Mouse (Mus musculus) small intestine, adult 2 months (tissue): ENCODE results near the gene Slx4ip.

Experiments used
- CTCF ChIP-seq: fragments of 200-500 bp; IDR thresholded peaks from 2 replicates; pipeline ENCODE4 v1.5.1; 2012; ENCODE audit warnings: low read depth, mild to moderate bottlenecking, control low read depth, inconsistent platforms, low read length, moderate library complexity, mixed read lengths; ENCODE audit not compliant: insufficient replicate concordance, insufficient read length; ENCODE audit errors: extremely low read depth
- POLR2A ChIP-seq: fragments of 200-500 bp; IDR thresholded peaks from 2 replicates; pipeline ENCODE4 v1.6.1; 2012; ENCODE audit warnings: low read depth, mild to moderate bottlenecking, control low read depth, inconsistent platforms, low read length, moderate library complexity

DNA sequence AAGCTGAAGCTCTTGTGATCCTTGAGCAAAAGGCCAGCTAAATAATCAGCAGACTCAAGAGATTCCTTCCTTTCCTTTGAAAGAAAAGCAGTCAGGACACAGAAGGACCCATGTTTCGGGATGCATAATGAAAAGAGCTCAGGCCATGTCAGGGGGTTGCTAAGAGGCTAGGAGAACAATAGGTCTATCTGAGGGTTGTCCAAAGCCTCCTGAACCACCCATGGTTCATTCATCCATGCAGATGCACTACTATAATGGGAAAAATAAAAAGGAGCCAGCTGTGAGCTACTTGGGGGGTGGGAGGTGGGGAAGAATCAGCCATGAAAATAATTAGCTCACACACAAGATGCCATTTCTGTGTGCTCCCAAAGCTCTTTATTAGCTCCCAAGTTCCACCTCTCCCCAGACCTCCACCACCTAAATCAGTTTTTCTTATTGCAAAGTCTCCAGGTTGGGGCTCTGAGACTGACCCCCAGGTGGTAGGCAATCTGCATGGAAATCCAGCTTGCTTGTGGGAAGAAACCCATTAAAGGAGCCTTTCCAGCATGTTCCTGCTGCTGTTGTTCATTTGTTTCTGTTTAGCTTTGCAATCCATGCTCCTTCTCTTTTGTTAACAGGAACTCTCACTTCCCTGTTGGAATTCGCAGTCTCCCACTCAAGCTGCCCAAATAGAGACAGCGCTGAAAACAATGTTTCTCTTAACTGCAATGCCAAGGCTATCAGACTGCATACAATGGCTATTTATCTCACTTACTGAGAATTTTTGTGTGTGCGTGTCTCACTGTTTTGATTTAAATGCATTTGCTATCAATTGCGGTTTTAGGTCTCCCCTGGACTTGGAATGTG, 36.3 kb upstream of the Slx4ip start:
- TF ChIP-seq CTCF, result no peak
- no peak for TF ChIP-seq POLR2A
